Mouse (Mus musculus) limb, embryonic 14.5 days (tissue): ENCODE results near the gene Dock6. TPM values are rescaled to one million over a fixed set of nuclear protein-coding genes. Genes with fewer than 3 reads are reported as not detected.

Experiments
- ATAC-seq: fragments of 200-750 bp; cut with Nextera tagmentation; 2 replicates; pipeline ENCODE4 v1.8.0; 2017; ENCODE audit warnings: low read depth, moderate number of reproducible peaks, moderate TSS enrichment; ENCODE audit not compliant: low FRiP score
- DNase-seq: peaks from one replicate; pipeline ENCODE4 v3.0.0-alpha.2; 2015; ENCODE audit warnings: low spot score
- H3K27ac ChIP-seq: fragments of 300-500 bp; sonication (generic); replicated peaks from 2 replicates; pipeline ENCODE4 v1.5.1; 2014; ENCODE audit warnings: low read depth, mild to moderate bottlenecking, low read length, moderate library complexity, mixed read lengths
- H3K27me3 ChIP-seq: fragments of 300-500 bp; sonication (generic); 2 replicates; pipeline ENCODE4 v1.6.1; 2014; ENCODE audit warnings: low read length, mixed read lengths; ENCODE audit not compliant: control insufficient read depth, insufficient read depth
- H3K36me3 ChIP-seq: fragments of 300-500 bp; sonication (generic); 2 replicates; pipeline ENCODE4 v1.6.1; 2014; ENCODE audit warnings: mild to moderate bottlenecking, low read length, moderate library complexity, mixed read lengths; ENCODE audit not compliant: control insufficient read depth, insufficient read depth
- H3K4me1 ChIP-seq: fragments of 300-500 bp; sonication (generic); 2 replicates; pipeline ENCODE4 v1.6.1; 2014; ENCODE audit warnings: antibody characterized with exemption, low read length, mixed read lengths; ENCODE audit not compliant: control insufficient read depth, insufficient read depth
- H3K4me2 ChIP-seq: fragments of 300-500 bp; sonication (generic); replicated peaks from 2 replicates; pipeline ENCODE4 v1.6.1; 2014; ENCODE audit warnings: low read depth, mild to moderate bottlenecking, low read length, moderate library complexity; ENCODE audit not compliant: severe bottlenecking
- H3K4me3 ChIP-seq: fragments of 300-500 bp; sonication (generic); replicated peaks from 2 replicates; pipeline ENCODE4 v1.5.1; 2014; ENCODE audit warnings: low read length
- H3K9ac ChIP-seq: fragments of 300-500 bp; sonication (generic); 2 replicates; pipeline ENCODE4 v1.6.1; 2014; ENCODE audit warnings: mild to moderate bottlenecking, low read depth, low read length, moderate library complexity; ENCODE audit not compliant: severe bottlenecking
- H3K9me3 ChIP-seq: fragments of 300-500 bp; sonication (generic); 2 replicates; pipeline ENCODE4 v1.6.1; 2016; ENCODE audit warnings: low read length; ENCODE audit not compliant: control insufficient read depth
- POLR2A ChIP-seq: fragments of 200-500 bp; IDR thresholded peaks from 2 replicates; pipeline ENCODE4 v1.8.0; 2012; ENCODE audit warnings: inconsistent platforms, mild to moderate bottlenecking, moderate library complexity, borderline replicate concordance; ENCODE audit not compliant: insufficient read depth, insufficient read length; ENCODE audit errors: extremely low read depth
- WGBS: fragments of 180-500 bp; shearing (Covaris S2); extraction: QIAGEN DNeasy Blood & Tissue Kit; methylation state at CpG from one replicate; pipeline ENCODE4 v1.1.7; 2014; 5-methylcytosine and 5-hydroxymethylcytosine counted together
- polyA plus RNA-seq, 2 experiments: library from polyadenylated mRNA; depleted of rRNA in 1 of 2; stranded (reverse) in 1 of 2; unstranded in 1 of 2; fragments of >200 nt; fragmentation: Nextera tagmentation in 1 of 2; extraction: Ambion mirVana in 1 of 2; gene quantifications; 2 replicates each; pipeline versions ENCODE4 v1.2.1 to v1.2.3; 2012 to 2014

Gene Dock6
- polyA plus RNA-seq, 2 experiments = 31.6 to 155 TPM

DNA sequence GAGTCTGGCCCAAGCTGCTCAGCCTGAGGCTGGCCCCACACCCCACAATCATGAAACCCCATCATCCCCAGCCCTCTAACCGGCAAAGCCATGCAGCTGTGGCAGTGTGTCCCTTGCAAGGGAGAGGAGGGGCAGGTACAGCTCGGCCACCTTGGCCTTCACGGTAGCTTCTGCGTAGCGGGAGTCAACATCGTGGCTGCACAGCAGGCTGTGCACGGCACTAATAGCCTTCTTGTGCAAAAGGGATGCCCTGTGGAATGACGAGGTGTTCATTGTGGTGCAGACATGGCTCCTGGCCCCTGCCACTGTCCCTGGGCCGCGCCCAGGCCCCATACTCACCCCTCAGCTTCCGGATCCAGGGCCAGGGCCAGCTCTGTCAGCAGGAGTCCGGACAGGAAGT, 32.3 kb downstream of the Dock6 start:
- Histone ChIP-seq H3K36me3 (peaks cover 62% of the 10 kb centered on the region), H3K4me2 (no peak overlapping the region), H3K27ac (no peak overlapping the region), H3K27me3 (no peaks in the 10 kb centered on the region), H3K9ac (no peak overlapping the region), H3K4me3 (no peak overlapping the region), H3K9me3 (no peaks in the 10 kb centered on the region), H3K4me1 (no peaks in the 10 kb centered on the region)
- 90% methylated on average over 12 of the region's 12 CpGs for WGBS
- ATAC-seq (no peak), DNase-seq (no peak)
- TF ChIP-seq POLR2A = no peak

GRCm38 (mm10) chr9:21819181-21819729, 33.2 kb downstream of the Dock6 start:
- H3K9me3 ChIP-seq = no peaks in the 10 kb centered on the region
- no peak overlapping the region for H3K4me3 ChIP-seq
- H3K27me3 ChIP-seq = no peaks in the 10 kb centered on the region
- DNase-seq = no peak
- TF ChIP-seq POLR2A = no peak
- no peaks in the 10 kb centered on the region for H3K4me1 ChIP-seq
- peaks cover 66% of the 10 kb centered on the region for H3K36me3 ChIP-seq
- 96% methylated on average over 2 of the region's 2 CpGs for WGBS
- H3K27ac ChIP-seq = no peak overlapping the region
- ATAC-seq = no peak
- H3K4me2 ChIP-seq = no peak overlapping the region
- no peak overlapping the region for H3K9ac ChIP-seq

DNA sequence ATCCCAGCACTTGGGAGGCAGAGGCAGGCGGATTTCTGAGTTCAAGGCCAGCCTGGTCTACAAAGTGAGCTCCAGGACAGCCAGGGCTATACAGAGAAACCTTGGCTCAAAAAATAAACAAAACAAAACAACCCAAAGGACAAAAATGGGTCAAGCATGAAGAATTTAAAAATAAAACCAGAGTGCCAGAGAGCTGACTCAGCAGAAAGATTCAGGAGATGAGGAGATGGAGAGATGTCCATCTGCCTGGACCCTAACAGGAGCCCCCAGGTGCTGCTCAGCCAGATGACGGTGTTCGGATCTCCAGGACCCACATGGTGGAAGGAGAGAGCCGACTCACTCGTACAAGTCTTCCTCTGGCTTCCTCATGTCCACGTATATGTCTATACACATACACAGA, 33.9 kb downstream of the Dock6 start:
- Histone ChIP-seq H3K4me3 (no peak overlapping the region), H3K36me3 (peaks cover 67% of the 10 kb centered on the region), H3K9ac (no peak overlapping the region), H3K27ac (no peak overlapping the region), H3K4me2 (no peak overlapping the region), H3K4me1 (no peaks in the 10 kb centered on the region), H3K27me3 (no peaks in the 10 kb centered on the region), H3K9me3 (no peaks in the 10 kb centered on the region)
- TF ChIP-seq POLR2A = no peak
- 88% methylated on average over 6 of the region's 6 CpGs for WGBS
- ATAC-seq (no peak), DNase-seq (no peak)

DNA sequence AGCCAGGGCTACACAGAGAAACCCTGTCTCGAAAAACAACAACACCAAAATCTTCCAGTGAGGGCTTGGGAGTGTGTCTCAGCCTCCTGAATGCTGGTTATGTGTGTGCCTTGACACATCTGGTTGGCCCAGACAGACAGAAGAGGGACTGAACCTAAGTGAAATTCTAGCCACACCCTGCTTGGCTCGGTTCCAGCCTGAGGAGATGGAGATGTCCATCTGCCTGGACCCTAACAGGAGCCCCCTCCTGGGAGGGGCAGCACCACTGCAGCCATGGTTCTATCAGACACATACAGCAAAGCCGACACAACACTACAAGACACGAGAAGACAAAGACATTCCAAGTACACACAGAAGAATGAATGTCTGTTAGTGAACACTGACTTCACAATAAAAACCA, 34.3 kb downstream of the Dock6 start:
- DNase-seq = no peak
- TF ChIP-seq POLR2A = no peak
- Histone ChIP-seq H3K36me3 (peaks cover 65% of the 10 kb centered on the region), H3K4me3 (no peak overlapping the region), H3K4me2 (no peak overlapping the region), H3K9me3 (no peaks in the 10 kb centered on the region), H3K27ac (no peak overlapping the region), H3K4me1 (no peaks in the 10 kb centered on the region), H3K9ac (no peak overlapping the region), H3K27me3 (no peaks in the 10 kb centered on the region)
- 94% methylated on average over 4 of the region's 4 CpGs for WGBS
- ATAC-seq = no peak

GRCm38 (mm10) chr9:21816716-21817305, 35.6 kb downstream of the Dock6 start:
- Histone ChIP-seq H3K4me1 (no peaks in the 10 kb centered on the region), H3K9ac (no peak overlapping the region), H3K36me3 (peaks cover 77% of the 10 kb centered on the region), H3K9me3 (no peaks in the 10 kb centered on the region), H3K4me3 (no peak overlapping the region), H3K27ac (no peak overlapping the region), H3K4me2 (no peak overlapping the region), H3K27me3 (no peaks in the 10 kb centered on the region)
- no peak for DNase-seq
- TF ChIP-seq POLR2A = no peak
- 75% methylated on average over 9 of the region's 9 CpGs for WGBS
- no peak for ATAC-seq

DNA sequence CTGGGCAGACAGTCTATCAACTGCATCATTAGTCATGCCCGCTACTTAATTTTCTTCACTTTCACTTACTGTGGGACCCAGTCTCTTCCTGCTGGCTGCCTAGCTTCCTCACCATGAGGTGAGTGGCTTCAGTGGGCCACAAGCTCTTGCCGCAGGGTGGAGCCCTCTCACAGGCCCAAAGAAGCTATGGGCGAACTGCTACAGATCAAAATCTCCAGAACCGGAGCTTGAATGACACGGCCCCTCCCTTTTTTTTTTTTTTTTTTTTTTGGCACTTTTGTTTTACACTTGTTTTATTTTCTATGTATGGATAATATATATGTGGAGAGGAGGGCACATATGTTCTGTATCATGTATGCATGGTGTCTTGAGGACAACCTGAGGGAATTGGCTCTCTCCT, 41.3 kb downstream of the Dock6 start:
- Histone ChIP-seq H3K9ac (no peak overlapping the region), H3K27ac (no peak overlapping the region), H3K9me3 (no peaks in the 10 kb centered on the region), H3K4me3 (no peak overlapping the region), H3K4me1 (no peaks in the 10 kb centered on the region), H3K4me2 (no peak overlapping the region), H3K36me3 (peaks cover 50% of the 10 kb centered on the region), H3K27me3 (no peaks in the 10 kb centered on the region)
- no peak for ATAC-seq
- 93% methylated on average over 5 of the region's 5 CpGs for WGBS
- TF ChIP-seq POLR2A = no peak
- no peak for DNase-seq
